Mouse (Mus musculus): ENCODE measurements around the gene Stx8.

DNA sequence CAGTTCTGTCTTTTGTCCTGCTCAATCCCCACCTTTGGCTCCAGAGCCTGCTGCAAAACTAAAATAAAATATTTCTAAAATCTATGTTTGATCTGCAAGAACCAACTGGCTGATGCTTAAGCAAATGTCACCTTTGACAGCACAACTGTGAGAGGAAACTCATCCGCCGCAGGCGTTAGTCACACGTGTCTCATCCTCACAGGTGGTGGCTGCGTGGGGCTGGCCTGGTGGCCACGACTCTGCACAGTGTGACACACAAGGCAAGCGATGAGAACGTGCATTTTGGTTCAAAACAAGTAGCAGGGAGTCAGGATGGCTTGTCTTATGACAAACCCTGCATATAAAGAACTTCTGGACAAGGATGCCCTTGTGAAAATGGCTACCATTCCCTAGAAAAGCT, 233.1 kb downstream of the Stx8 start:
- no peak for TF ChIP-seq POLR2A (IDR thresholded peaks at IDR 0.05; ENCODE audit: insufficient read length, low read depth)
- no peak for TF ChIP-seq POLR2AphosphoS2 (IDR thresholded peaks at IDR 0.05; ENCODE audit: insufficient read length, low read depth)

Data from myocyte (in vitro differentiated cells).